In genomic region chr4:142473284-142473683, GRCm38 (mm10) we compare ENCODE assay signal across 23 mouse cellular contexts.
DNase-seq lines count a peak whose midpoint lies in the region; ATAC-seq and TF ChIP-seq lines count a peak whose summit lies in the region.
"Had no signal": no experiment of that assay in that cellular context is flagged by ENCODE, and none has a peak within 500 bp of the region (broad histone marks: within the 10 kb centered on the region; RNA-seq: fewer than 3 reads in every experiment).

No protein-coding gene starts in this region.

- WGBS in forebrain, embryonic 13.5 days, result 54% methylated on average over 8 of the region's 8 CpGs
- 79% methylated on average over 8 of the region's 8 CpGs for WGBS in forebrain, embryonic 11.5 days
- WGBS in forebrain, embryonic 14.5 days, result 60% methylated on average over 8 of the region's 8 CpGs

- no peaks in the 10 kb centered on the region for H3K27me3 ChIP-seq in forebrain, embryonic 13.5 days
- H3K27me3 ChIP-seq in forebrain, embryonic 11.5 days (ENCODE audit: control insufficient read depth, insufficient read depth, low read length), result no peaks in the 10 kb centered on the region
- H3K27me3 ChIP-seq in forebrain, embryonic 14.5 days (replicated peaks; ENCODE audit: control insufficient read depth, insufficient read depth, low read length), result no peaks in the 10 kb centered on the region
- H3K27me3 ChIP-seq: kidney, embryonic 15.5 days; limb, embryonic 13.5 days; lung, embryonic 15.5 days; midbrain, embryonic 12.5 days; neural tube, embryonic 13.5 days had no signal

- no peaks in the 10 kb centered on the region for H3K9me3 ChIP-seq in forebrain, embryonic 13.5 days (replicated peaks)
- H3K9me3 ChIP-seq in forebrain, embryonic 11.5 days (ENCODE audit: control insufficient read depth, low read length), result no peaks in the 10 kb centered on the region
- H3K9me3 ChIP-seq in ES-E14 (ENCODE audit: control insufficient read depth, insufficient read depth, low read depth, low read length), result no peaks in the 10 kb centered on the region
- no peaks in the 10 kb centered on the region for H3K9me3 ChIP-seq in forebrain, embryonic 14.5 days (replicated peaks; ENCODE audit: control insufficient read depth, low read length)
- H3K9me3 ChIP-seq: heart, embryonic 10.5 days; kidney, embryonic 15.5 days; limb, embryonic 13.5 days; lung, embryonic 15.5 days; midbrain, embryonic 12.5 days; neural tube, embryonic 13.5 days had no signal

- DNase-seq in forebrain, embryonic 11.5 days (ENCODE audit: low spot score), result no peak
- no peak for DNase-seq in layer of hippocampus, adult 2 months (ENCODE audit: low spot score in 2 of 2)
- DNase-seq in layer of hippocampus, postnatal 36 days, result no peak
- no peak for DNase-seq in ES-E14 (ENCODE audit: low read depth, low spot score)
- no peak for DNase-seq in forebrain, embryonic 14.5 days (ENCODE audit: low spot score)
- no peak for DNase-seq in frontal cortex, postnatal 10 days (ENCODE audit: low spot score in 2 of 2)
- DNase-seq: B cell, adult 2 months; embryo, embryonic 11 days; gastrocnemius, postnatal 25 days; heart, adult 11 months; thymus, postnatal 4 days had no signal

- in situ Hi-C loops in ES-E14 (cut with MboI; ENCODE audit: low sequenced_read_pairs in 2 of 2, unreplicated experiment in 2 of 2), result no loop called here

- H3K4me1 ChIP-seq in forebrain, embryonic 13.5 days, result peaks cover 38% of the 10 kb centered on the region
- H3K4me1 ChIP-seq in forebrain, embryonic 11.5 days (replicated peaks; ENCODE audit: control insufficient read depth, insufficient read depth, low read length), result peaks cover 5% of the 10 kb centered on the region; the same call in 1 of the 2 replicates
- no peaks in the 10 kb centered on the region for H3K4me1 ChIP-seq in ES-E14 (ENCODE audit: control insufficient read depth in 2 of 2, insufficient read depth in 2 of 2, low read length in 2 of 2, poor library complexity in 1 of 2)
- peaks cover 25% of the 10 kb centered on the region for H3K4me1 ChIP-seq in forebrain, embryonic 14.5 days (ENCODE audit: control insufficient read depth, insufficient read depth, low read length)
- H3K4me1 ChIP-seq: heart, embryonic 10.5 days had no signal

- 0 out of 2 replicates have a peak overlapping the region, but pooled peaks have one; percentile 10 for H3K27ac ChIP-seq in forebrain, embryonic 13.5 days
- no peak overlapping the region for H3K27ac ChIP-seq in forebrain, embryonic 11.5 days (ENCODE audit: low read depth, low read length)
- no peak overlapping the region for H3K27ac ChIP-seq in layer of hippocampus, adult 2 months
- no peak overlapping the region for H3K27ac ChIP-seq in ES-E14 (ENCODE audit: insufficient read depth, low read depth, low read length, poor library complexity, severe bottlenecking)
- H3K27ac ChIP-seq in forebrain, embryonic 14.5 days (ENCODE audit: low read depth, low read length), result no peak overlapping the region
- H3K27ac ChIP-seq: heart, embryonic 10.5 days; kidney, embryonic 15.5 days; limb, embryonic 13.5 days; lung, embryonic 15.5 days; neural tube, embryonic 13.5 days had no signal

- H3K4me2 ChIP-seq in forebrain, embryonic 13.5 days, result peak overlapping the region; percentile 58; the same call in 1 of the 2 replicates
- H3K4me2 ChIP-seq in forebrain, embryonic 11.5 days (ENCODE audit: low read depth, low read length, severe bottlenecking), result no peak overlapping the region
- peak overlapping the region; percentile 55 for H3K4me2 ChIP-seq in forebrain, embryonic 14.5 days (ENCODE audit: low read length)
- H3K4me2 ChIP-seq: kidney, embryonic 15.5 days; limb, embryonic 13.5 days; liver, embryonic 11.5 days; lung, embryonic 15.5 days; midbrain, embryonic 12.5 days had no signal

- no peak overlapping the region for H3K4me3 ChIP-seq in forebrain, embryonic 13.5 days
- H3K4me3 ChIP-seq in forebrain, embryonic 11.5 days (ENCODE audit: low read depth, low read length), result no peak overlapping the region
- no peak overlapping the region for H3K4me3 ChIP-seq in layer of hippocampus, adult 2 months
- no peak overlapping the region for H3K4me3 ChIP-seq in ES-E14 (ENCODE audit: insufficient read depth in 1 of 2, low read depth in 1 of 2, low read length in 2 of 2, poor library complexity in 1 of 2, severe bottlenecking in 1 of 2)
- no peak overlapping the region for H3K4me3 ChIP-seq in forebrain, embryonic 14.5 days (ENCODE audit: low read depth, low read length)
- H3K4me3 ChIP-seq: erythroblast, embryonic 14.5 days; heart, embryonic 10.5 days; kidney, embryonic 15.5 days; limb, embryonic 13.5 days; lung, embryonic 15.5 days; midbrain, embryonic 12.5 days; myocyte; neural tube, embryonic 13.5 days had no signal

- H3K9ac ChIP-seq in forebrain, embryonic 13.5 days, result no peak overlapping the region
- no peak overlapping the region for H3K9ac ChIP-seq in forebrain, embryonic 11.5 days (ENCODE audit: low read length)
- no peak overlapping the region for H3K9ac ChIP-seq in ES-E14 (ENCODE audit: insufficient read depth, low read depth, low read length, poor library complexity, severe bottlenecking)
- H3K9ac ChIP-seq in forebrain, embryonic 14.5 days (ENCODE audit: low read length), result no peak overlapping the region
- H3K9ac ChIP-seq: kidney, embryonic 15.5 days; limb, embryonic 13.5 days; lung, embryonic 15.5 days; midbrain, embryonic 12.5 days; neural tube, embryonic 13.5 days had no signal

- peak; percentile 16; the same call in 1 of the 2 replicates for TF ChIP-seq CTCF in layer of hippocampus, adult 2 months (conservative IDR thresholded peaks at IDR 0.05)

- peaks cover 12% of the 10 kb centered on the region; the same call in 1 of the 2 replicates for H3K36me3 ChIP-seq in forebrain, embryonic 13.5 days (ENCODE audit: poor library complexity, severe bottlenecking)
- no peaks in the 10 kb centered on the region for H3K36me3 ChIP-seq in forebrain, embryonic 11.5 days (ENCODE audit: control insufficient read depth, insufficient read depth, low read length)
- H3K36me3 ChIP-seq in ES-E14 (ENCODE audit: control insufficient read depth, insufficient read depth, low read length, poor library complexity, severe bottlenecking), result no peaks in the 10 kb centered on the region
- H3K36me3 ChIP-seq in forebrain, embryonic 14.5 days (ENCODE audit: control insufficient read depth, insufficient read depth, low read length), result no peaks in the 10 kb centered on the region
- H3K36me3 ChIP-seq: heart, embryonic 10.5 days; kidney, embryonic 15.5 days; limb, embryonic 13.5 days; lung, embryonic 15.5 days; midbrain, embryonic 12.5 days; neural tube, embryonic 13.5 days had no signal

- ATAC-seq in forebrain, embryonic 13.5 days, result no peak
- ATAC-seq in forebrain, embryonic 11.5 days (replicated peaks; ENCODE audit: low FRiP score), result no peak
- ATAC-seq in forebrain, embryonic 14.5 days, result no peak
- ATAC-seq: activated CD4-positive, CD25-positive, alpha-beta regulatory T cell, adult 4 months; inflammation-experienced regulatory T-cells, adult 6 months had no signal

TF ChIP-seq in ES-E14, 5 proteins besides CTCF, POLR2A, EP300 and RAD21:
- TF ChIP-seq HCFC1 (IDR thresholded peaks at IDR 0.05; ENCODE audit: borderline replicate concordance, insufficient read depth, low read length), result no peak
- peak; percentile 72 for TF ChIP-seq MAFK (IDR thresholded peaks at IDR 0.05; ENCODE audit: insufficient read depth, low read depth, low read length)
